In the genomic region with DNA sequence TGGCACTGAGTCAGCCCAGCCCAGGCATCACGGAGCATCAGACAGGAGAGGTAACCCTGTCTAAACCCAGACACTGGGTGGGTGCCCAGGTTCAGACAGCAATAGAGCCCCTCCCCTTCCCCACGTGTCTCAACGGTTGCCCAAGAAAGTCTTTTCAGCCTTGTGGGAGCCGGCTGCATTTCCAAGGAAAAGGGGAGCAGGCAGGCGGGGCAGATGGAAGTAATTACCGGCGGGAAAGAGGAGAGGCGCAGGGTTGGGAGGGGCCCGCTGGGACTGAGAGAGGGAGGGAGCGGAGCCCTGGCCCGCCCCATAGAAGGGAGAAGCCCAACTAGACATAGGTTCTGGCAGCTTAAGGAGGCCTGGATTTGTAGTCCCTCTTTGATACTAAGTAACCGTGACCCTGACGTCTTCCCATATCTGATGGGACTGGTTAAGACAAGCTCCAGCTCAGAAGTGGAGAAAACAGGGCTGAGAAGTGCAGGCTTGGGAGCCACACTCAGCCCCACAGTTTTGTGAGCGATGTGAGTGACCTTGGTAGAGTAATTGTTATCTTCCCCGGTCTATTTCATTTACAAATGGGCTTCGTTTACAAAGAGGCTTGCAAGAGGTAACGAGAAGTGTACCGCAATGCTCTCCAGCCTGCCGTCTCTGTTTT, we compare ENCODE assay signal across 7 mouse cellular contexts. TPM values are rescaled to one million over a fixed set of nuclear protein-coding genes. Genes with fewer than 3 reads are reported as not detected.
DNase-seq lines count a peak whose midpoint lies in the region; ATAC-seq and TF ChIP-seq lines count a peak whose summit lies in the region.

No protein-coding gene starts in this region.

- no peaks in the 10 kb centered on the region for H3K36me3 ChIP-seq in forebrain, embryonic 16.5 days (ENCODE audit: control insufficient read depth, insufficient read depth)
- H3K36me3 ChIP-seq in hindbrain, embryonic 11.5 days (ENCODE audit: control insufficient read depth, insufficient read depth, low read length), result no peaks in the 10 kb centered on the region
- no peaks in the 10 kb centered on the region for H3K36me3 ChIP-seq in lung, embryonic 16.5 days (ENCODE audit: control insufficient read depth, insufficient read depth, low read length)
- no peaks in the 10 kb centered on the region for H3K36me3 ChIP-seq in small intestine, adult 2 months (ENCODE audit: control insufficient read depth, insufficient read depth, low read length)

- peaks cover 34% of the 10 kb centered on the region for H3K4me1 ChIP-seq in forebrain, embryonic 16.5 days (replicated peaks; ENCODE audit: control insufficient read depth, insufficient read depth, low read length)
- no peaks in the 10 kb centered on the region for H3K4me1 ChIP-seq in hindbrain, embryonic 11.5 days (replicated peaks; ENCODE audit: control insufficient read depth, insufficient read depth, low read length)
- peaks cover 58% of the 10 kb centered on the region for H3K4me1 ChIP-seq in lung, embryonic 16.5 days (replicated peaks; ENCODE audit: control insufficient read depth, insufficient read depth, low read length)
- peaks cover 56% of the 10 kb centered on the region for H3K4me1 ChIP-seq in small intestine, adult 2 months (ENCODE audit: control insufficient read depth, insufficient read depth, insufficient read length, low read length)

- no peaks in the 10 kb centered on the region for H3K9me3 ChIP-seq in forebrain, embryonic 16.5 days (ENCODE audit: control insufficient read depth, low read length)
- H3K9me3 ChIP-seq in hindbrain, embryonic 11.5 days (ENCODE audit: control insufficient read depth, low read length), result no peaks in the 10 kb centered on the region
- no peaks in the 10 kb centered on the region for H3K9me3 ChIP-seq in lung, embryonic 16.5 days (ENCODE audit: control insufficient read depth, low read length)

- no peak overlapping the region for H3K27ac ChIP-seq in forebrain, embryonic 16.5 days (ENCODE audit: low read length)
- H3K27ac ChIP-seq in hindbrain, embryonic 11.5 days (ENCODE audit: low read depth, low read length), result no peak overlapping the region
- no peak overlapping the region; the same call in 1 of the 2 replicates for H3K27ac ChIP-seq in lung, embryonic 16.5 days (ENCODE audit: low read length)
- H3K27ac ChIP-seq in small intestine, adult 2 months (ENCODE audit: insufficient read depth, low read depth, low read length), result peak overlapping the region; percentile 78

- TF ChIP-seq POLR2A in small intestine, adult 2 months (IDR thresholded peaks at IDR 0.05; ENCODE audit: low read depth, low read length), result no peak

- TF ChIP-seq CTCF in small intestine, adult 2 months (IDR thresholded peaks at IDR 0.05; ENCODE audit: extremely low read depth, insufficient read length, insufficient replicate concordance, low read depth, low read length), result no peak

- 14% methylated on average over 19 of the region's 19 CpGs for WGBS in forebrain, embryonic 16.5 days
- 18% methylated on average over 19 of the region's 19 CpGs for WGBS in hindbrain, embryonic 11.5 days
- 34% methylated on average over 18 of the region's 19 CpGs for WGBS in lung, embryonic 16.5 days
- WGBS in small intestine, adult 2 months, result 28% methylated on average over 19 of the region's 19 CpGs

- H3K4me2 ChIP-seq in forebrain, embryonic 16.5 days (ENCODE audit: low read length), result peak overlapping the region; percentile 42
- H3K4me2 ChIP-seq in hindbrain, embryonic 11.5 days (replicated peaks; ENCODE audit: low read depth, low read length), result no peak overlapping the region
- peak overlapping the region; percentile 23 for H3K4me2 ChIP-seq in lung, embryonic 16.5 days (ENCODE audit: low read depth, low read length)

- ATAC-seq in forebrain, embryonic 16.5 days, result peak; percentile 9; the same call in 1 of the 2 replicates
- no peak for ATAC-seq in hindbrain, embryonic 11.5 days (ENCODE audit: low FRiP score)
- ATAC-seq in lung, embryonic 16.5 days (ENCODE audit: low read depth), result peak; percentile 25
- ATAC-seq in CD4-positive, CD25-positive, alpha-beta regulatory T cell, adult 4 months, result no peak

- H3K4me3 ChIP-seq in forebrain, embryonic 16.5 days (replicated peaks; ENCODE audit: low read length), result 0 out of 2 replicates have a peak overlapping the region, but pooled peaks have one; percentile 3
- no peak overlapping the region for H3K4me3 ChIP-seq in hindbrain, embryonic 11.5 days (ENCODE audit: low read depth, low read length)
- H3K4me3 ChIP-seq in lung, embryonic 16.5 days (ENCODE audit: low read length), result peak overlapping the region; percentile 10
- peak overlapping the region; percentile 44 for H3K4me3 ChIP-seq in small intestine, adult 2 months (ENCODE audit: low read depth, low read length)

- no peak overlapping the region; the same call in 1 of the 2 replicates for H3K9ac ChIP-seq in forebrain, embryonic 16.5 days (replicated peaks; ENCODE audit: low read depth, low read length)
- no peak overlapping the region for H3K9ac ChIP-seq in hindbrain, embryonic 11.5 days (ENCODE audit: low read depth, low read length)
- H3K9ac ChIP-seq in lung, embryonic 16.5 days (ENCODE audit: low read length), result peak overlapping the region; percentile 30; the same call in 1 of the 2 replicates

- peak; percentile 89 for DNase-seq in ES-CJ7 (ENCODE audit: low read depth, low spot score)
- DNase-seq in R1 (ENCODE audit: low read depth, low spot score), result peak; percentile 91
- peak; percentile 51 for DNase-seq in hindbrain, embryonic 11.5 days (ENCODE audit: low spot score)

- no peaks in the 10 kb centered on the region for H3K27me3 ChIP-seq in forebrain, embryonic 16.5 days (replicated peaks; ENCODE audit: control insufficient read depth, insufficient read depth, low read length)
- no peaks in the 10 kb centered on the region for H3K27me3 ChIP-seq in hindbrain, embryonic 11.5 days (ENCODE audit: control insufficient read depth, insufficient read depth, low read length)
- no peaks in the 10 kb centered on the region for H3K27me3 ChIP-seq in lung, embryonic 16.5 days (ENCODE audit: control insufficient read depth, insufficient read depth, low read depth, low read length)
- no peaks in the 10 kb centered on the region for H3K27me3 ChIP-seq in small intestine, adult 2 months (ENCODE audit: control insufficient read depth, insufficient read depth, low read length)

RNA-seq across cellular contexts. Expression of a gene that starts 7.0 kb away (rescaled TPM):
- 13.0 and 13.6 TPM in 2 replicates for polyA plus RNA-seq in forebrain, embryonic 16.5 days (2015; fragmentation: Nextera tagmentation; extraction: Ambion mirVana)
- 11.7 and 13.7 TPM in 2 replicates for polyA plus RNA-seq in hindbrain, embryonic 11.5 days (2014; fragmentation: Nextera tagmentation; extraction: Ambion mirVana)
- 38.2 and 39.3 TPM in 2 replicates for polyA plus RNA-seq in lung, embryonic 16.5 days (2015; fragmentation: Nextera tagmentation; extraction: Ambion mirVana)
- polyA plus RNA-seq in small intestine, adult 2 months (2012; rRNA removed), result 97.6 and 354 TPM in 2 replicates
- polyA plus RNA-seq in CD4-positive, CD25-positive, alpha-beta regulatory T cell, adult 4 months (2017; shearing (Covaris generic)), result 10 to 100 TPM; 16.8 to 22.5 TPM

Comparison
In these comparisons a context has a peak if more than half of its experiments do, and no peak if none do; other contexts are left out.
1. ATAC-seq: peak in forebrain, embryonic 16.5 days (single experiment) and lung, embryonic 16.5 days (single experiment); none in hindbrain, embryonic 11.5 days (single experiment) and CD4-positive, CD25-positive, alpha-beta regulatory T cell, adult 4 months (single experiment).
2. Peak in every context shown above with its lines, with median percentiles within 50 percentile points of each other: DNase-seq.